ENCODE assay signal across 15 mouse cellular contexts in the genomic region with DNA sequence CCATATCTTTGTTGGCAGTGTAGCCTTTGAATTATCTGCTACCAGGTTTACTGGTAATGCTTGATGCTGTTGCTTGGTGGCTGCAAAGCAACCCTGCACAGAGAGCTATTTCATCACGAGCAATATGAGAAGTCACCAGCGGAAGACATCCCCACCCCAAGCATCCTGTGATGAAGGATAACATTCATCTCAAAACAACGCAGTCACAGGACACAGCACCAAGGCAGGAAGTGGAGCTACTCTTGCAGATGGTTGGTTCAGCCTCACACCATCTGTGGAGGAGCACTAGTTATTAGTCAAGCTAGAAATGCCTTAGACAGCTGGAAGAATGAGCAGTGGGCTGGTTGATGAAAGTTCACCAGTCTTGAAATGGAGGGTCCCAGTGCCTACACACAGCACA.
DNase-seq lines count a peak whose midpoint lies in the region; ATAC-seq and TF ChIP-seq lines count a peak whose summit lies in the region.
"Had no signal": no experiment of that assay in that cellular context is flagged by ENCODE, and none has a peak within 500 bp of the region (broad histone marks: within the 10 kb centered on the region; RNA-seq: fewer than 3 reads in every experiment).

No protein-coding gene starts in this region.

- H3K27ac ChIP-seq in hindbrain, embryonic 13.5 days = no peak overlapping the region
- no peak overlapping the region for H3K27ac ChIP-seq in midbrain, postnatal 0 days (ENCODE audit: low read depth, low read length)
- H3K27ac ChIP-seq: embryonic facial prominence, embryonic 12.5 days; forebrain, embryonic 15.5 days; hindbrain, postnatal 0 days; limb, embryonic 15.5 days had no signal

- no peaks in the 10 kb centered on the region for H3K36me3 ChIP-seq in hindbrain, embryonic 13.5 days
- H3K36me3 ChIP-seq in midbrain, postnatal 0 days (ENCODE audit: insufficient read depth, low read length) = no peaks in the 10 kb centered on the region
- H3K36me3 ChIP-seq: embryonic facial prominence, embryonic 12.5 days; forebrain, embryonic 15.5 days; G1E; heart, embryonic 12.5 days; limb, embryonic 15.5 days had no signal

- 88% methylated on average over 3 of the region's 3 CpGs for WGBS in hindbrain, embryonic 13.5 days
- WGBS in midbrain, postnatal 0 days = 94% methylated on average over 3 of the region's 3 CpGs

- no peaks in the 10 kb centered on the region for H3K4me1 ChIP-seq in hindbrain, embryonic 13.5 days (replicated peaks)
- H3K4me1 ChIP-seq in midbrain, postnatal 0 days (ENCODE audit: insufficient read depth, low read length) = peaks cover 5% of the 10 kb centered on the region; the same call in 1 of the 2 replicates
- H3K4me1 ChIP-seq: embryonic facial prominence, embryonic 12.5 days; forebrain, embryonic 15.5 days; limb, embryonic 15.5 days had no signal

- peak; percentile 73 for ATAC-seq in common myeloid progenitor, adult 5-6 weeks (replicated peaks; ENCODE audit: low read depth, poor library complexity, severe bottlenecking)
- ATAC-seq in hindbrain, embryonic 13.5 days (ENCODE audit: low FRiP score) = no peak
- no peak for ATAC-seq in midbrain, postnatal 0 days (ENCODE audit: low FRiP score)
- ATAC-seq: forebrain, embryonic 15.5 days; hindbrain, postnatal 0 days had no signal

- no peaks in the 10 kb centered on the region for H3K9me3 ChIP-seq in hindbrain, embryonic 13.5 days
- H3K9me3 ChIP-seq in midbrain, postnatal 0 days (ENCODE audit: low read length) = no peaks in the 10 kb centered on the region
- H3K9me3 ChIP-seq: embryonic facial prominence, embryonic 12.5 days; forebrain, embryonic 15.5 days; G1E; heart, embryonic 12.5 days; limb, embryonic 15.5 days had no signal

- no peak overlapping the region for H3K4me2 ChIP-seq in hindbrain, embryonic 13.5 days
- no peak overlapping the region for H3K4me2 ChIP-seq in midbrain, postnatal 0 days (ENCODE audit: low read depth, low read length, poor library complexity, severe bottlenecking)
- H3K4me2 ChIP-seq: embryonic facial prominence, embryonic 12.5 days; forebrain, embryonic 15.5 days; heart, embryonic 12.5 days; limb, embryonic 15.5 days had no signal

- no peak overlapping the region for H3K9ac ChIP-seq in hindbrain, embryonic 13.5 days
- no peak overlapping the region for H3K9ac ChIP-seq in midbrain, postnatal 0 days (replicated peaks; ENCODE audit: low read length, poor library complexity, severe bottlenecking)
- H3K9ac ChIP-seq: embryonic facial prominence, embryonic 12.5 days; forebrain, embryonic 15.5 days; heart, embryonic 12.5 days; limb, embryonic 15.5 days had no signal

- H3K27me3 ChIP-seq in hindbrain, embryonic 13.5 days = no peaks in the 10 kb centered on the region
- no peaks in the 10 kb centered on the region for H3K27me3 ChIP-seq in midbrain, postnatal 0 days (ENCODE audit: insufficient read depth, low read length)
- H3K27me3 ChIP-seq: embryonic facial prominence, embryonic 12.5 days; forebrain, embryonic 15.5 days; heart, embryonic 12.5 days; limb, embryonic 15.5 days had no signal

- DNase-seq in kidney, adult 9 months = peak; percentile 3
- no peak for DNase-seq in kidney, postnatal 10 days
- DNase-seq in naive thymus-derived CD4-positive, alpha-beta T cell, adult 2 months (ENCODE audit: low read depth) = peak; percentile 86
- peak; percentile 59 for DNase-seq in thymus, postnatal 25 days
- DNase-seq in layer of hippocampus, adult 9-10 months (ENCODE audit: low spot score) = no peak
- no peak for DNase-seq in midbrain, postnatal 0 days (ENCODE audit: low spot score)
- DNase-seq: cerebellum, adult 11 months had no signal

- no peak overlapping the region for H3K4me3 ChIP-seq in hindbrain, embryonic 13.5 days
- H3K4me3 ChIP-seq in midbrain, postnatal 0 days (ENCODE audit: low read depth, low read length) = no peak overlapping the region
- H3K4me3 ChIP-seq: embryonic facial prominence, embryonic 12.5 days; forebrain, embryonic 15.5 days; heart, embryonic 12.5 days; limb, embryonic 15.5 days had no signal

- TF ChIP-seq CTCF in midbrain, postnatal 0 days (IDR thresholded peaks at IDR 0.05) = no peak

Comparison
In these comparisons a context has a peak if more than half of its experiments do, and no peak if none do; other contexts are left out.
1. DNase-seq: peak in kidney, adult 9 months (single experiment), naive thymus-derived CD4-positive, alpha-beta T cell, adult 2 months (single experiment) and thymus, postnatal 25 days (single experiment); none in kidney, postnatal 10 days (single experiment), layer of hippocampus, adult 9-10 months (single experiment) and midbrain, postnatal 0 days (single experiment).